Mouse (Mus musculus) telencephalon, adult 2 months (tissue): ENCODE measurements around the gene Psmb6.
A peak's percentile ranks its signal among the peaks of the same experiment; 100 is the strongest.

ENCODE experiments used
- DNase-seq: peaks from one replicate; pipeline ENCODE4 v3.0.0-alpha.2; 2011; ENCODE audit warnings: low read depth, low spot score

Psmb6 gene

GRCm38 (mm10) chr11:70525184-70525678, at the start of gene Psmb6:
Psmb6 (plus strand) TSS chr11:70525367.
- DNase-seq = peak; percentile 99

- no peak for DNase-seq
These were observed 39.7 kb upstream of the Psmb6 start for GRCm38 (mm10) chr11:70485498-70485897.

GRCm38 (mm10) chr11:70487816-70488215, 37.4 kb upstream of the Psmb6 start:
- DNase-seq = no peak

GRCm38 (mm10) chr11:70489138-70489537, 36.0 kb upstream of the Psmb6 start:
- DNase-seq = peak; percentile 17

GRCm38 (mm10) chr11:70489684-70490083, 35.5 kb upstream of the Psmb6 start:
- DNase-seq = peak; percentile 33

- DNase-seq = no peak
These were observed 25.3 kb upstream of the Psmb6 start for GRCm38 (mm10) chr11:70499566-70500475.

GRCm38 (mm10) chr11:70500476-70500812, 24.7 kb upstream of the Psmb6 start:
- DNase-seq = no peak

- no peak for DNase-seq
These were observed 23.1 kb upstream of the Psmb6 start for GRCm38 (mm10) chr11:70502018-70502417.

- DNase-seq = no peak
These were observed 20.2 kb upstream of the Psmb6 start, which contains the start of gene Tm4sf5 for GRCm38 (mm10) chr11:70504970-70505369. Tm4sf5 (plus strand) TSS chr11:70505244.

GRCm38 (mm10) chr11:70506385-70506784, 18.8 kb upstream of the Psmb6 start:
- DNase-seq = no peak

- DNase-seq = no peak
These were observed 18.1 kb upstream of the Psmb6 start for GRCm38 (mm10) chr11:70506962-70507515.

- peak; percentile 38 for DNase-seq
These were observed 15.2 kb upstream of the Psmb6 start for GRCm38 (mm10) chr11:70509753-70510564.

- no peak for DNase-seq
These were observed 13.9 kb upstream of the Psmb6 start for GRCm38 (mm10) chr11:70511242-70511641.

GRCm38 (mm10) chr11:70511825-70512224, 13.3 kb upstream of the Psmb6 start:
- no peak for DNase-seq

- DNase-seq = no peak
These were observed 12.3 kb upstream of the Psmb6 start for GRCm38 (mm10) chr11:70512709-70513342.

GRCm38 (mm10) chr11:70513520-70513919, 11.6 kb upstream of the Psmb6 start:
- DNase-seq = no peak

- no peak for DNase-seq
These were observed 10.9 kb upstream of the Psmb6 start, which contains the start of gene Vmo1 for GRCm38 (mm10) chr11:70514288-70514687. Vmo1 (minus strand) TSS chr11:70514616.

GRCm38 (mm10) chr11:70516352-70516751, 8.8 kb upstream of the Psmb6 start:
- DNase-seq = no peak

GRCm38 (mm10) chr11:70518436-70518835, 6.7 kb upstream of the Psmb6 start:
- DNase-seq = no peak

GRCm38 (mm10) chr11:70518923-70519322, 6.2 kb upstream of the Psmb6 start, which contains the start of gene Gltpd2:
Gltpd2 (plus strand) TSS chr11:70519196.
- DNase-seq = no peak

GRCm38 (mm10) chr11:70520178-70520769, 4.9 kb upstream of the Psmb6 start:
- no peak for DNase-seq
